Mouse (Mus musculus): ENCODE data around the gene Erg.

Gene Erg

GRCm38 (mm10) chr16:95398761-95399343 is 187.5 kb downstream of the Erg start:
- in situ Hi-C loops (cut with MboI, MseI): no loop called here

- in situ Hi-C loops (cut with MboI, MseI): no loop called here
Observed at GRCm38 (mm10) chr16:95390787-95391186, 195.6 kb downstream of the Erg start.

- in situ Hi-C loops (cut with MboI, MseI): loop anchor here (5.0 kb wide), 1 partner anchor 37 kb away; no protein-coding TSS in a partner anchor
Observed at GRCm38 (mm10) chr16:95388811-95389529, 197.4 kb downstream of the Erg start.

GRCm38 (mm10) chr16:95388292-95388691 is 198.1 kb downstream of the Erg start:
- in situ Hi-C loops (cut with MboI, MseI): loop anchor here (5.0 kb wide), 1 partner anchor 36 kb away; no protein-coding TSS in a partner anchor

GRCm38 (mm10) chr16:95387008-95387407 is 199.4 kb downstream of the Erg start:
- in situ Hi-C loops (cut with MboI, MseI): loop anchor here (5.0 kb wide), 1 partner anchor 35 kb away; no protein-coding TSS in a partner anchor

- in situ Hi-C loops (cut with MboI, MseI): loop anchor here (5.0 kb wide), 1 partner anchor 33 kb away; no protein-coding TSS in a partner anchor
Observed at GRCm38 (mm10) chr16:95385299-95385973, 201.0 kb downstream of the Erg start.

- in situ Hi-C loops (cut with MboI, MseI): loop anchor here (5.0 kb wide), 1 partner anchor 32 kb away; no protein-coding TSS in a partner anchor
Observed at GRCm38 (mm10) chr16:95384590-95385148, 201.7 kb downstream of the Erg start.

- in situ Hi-C loops (cut with MboI, MseI): no loop called here
Observed at GRCm38 (mm10) chr16:95382251-95382650, 204.1 kb downstream of the Erg start.

- in situ Hi-C loops (cut with MboI, MseI): no loop called here
Observed at GRCm38 (mm10) chr16:95376834-95377233, 209.6 kb downstream of the Erg start.

GRCm38 (mm10) chr16:95376364-95376763 is 210.0 kb downstream of the Erg start:
- in situ Hi-C loops (cut with MboI, MseI): no loop called here

- in situ Hi-C loops (cut with MboI, MseI): no loop called here
Observed at GRCm38 (mm10) chr16:95374646-95375045, 211.7 kb downstream of the Erg start.

GRCm38 (mm10) chr16:95372960-95373359 is 213.4 kb downstream of the Erg start:
- in situ Hi-C loops (cut with MboI, MseI): no loop called here

- in situ Hi-C loops (cut with MboI, MseI): no loop called here
Observed at GRCm38 (mm10) chr16:95371713-95372112, 214.7 kb downstream of the Erg start.

- in situ Hi-C loops (cut with MboI, MseI): no loop called here
Observed at GRCm38 (mm10) chr16:95366989-95367765, 219.2 kb downstream of the Erg start.

- in situ Hi-C loops (cut with MboI, MseI): no loop called here
Observed at GRCm38 (mm10) chr16:95365214-95365613, 221.2 kb downstream of the Erg start.

GRCm38 (mm10) chr16:95363632-95364465 is 222.5 kb downstream of the Erg start:
- in situ Hi-C loops (cut with MboI, MseI): no loop called here

- in situ Hi-C loops (cut with MboI, MseI): no loop called here
Observed at GRCm38 (mm10) chr16:95361950-95362349, 224.4 kb downstream of the Erg start.

- in situ Hi-C loops (cut with MboI, MseI): no loop called here
Observed at GRCm38 (mm10) chr16:95360940-95361489, 225.4 kb downstream of the Erg start.

GRCm38 (mm10) chr16:95360214-95360850 is 226.1 kb downstream of the Erg start:
- in situ Hi-C loops (cut with MboI, MseI): no loop called here
